Mouse (Mus musculus) midbrain, embryonic 16.5 days (tissue): ENCODE data around the gene Capn3. TPM values are rescaled to one million over a fixed set of nuclear protein-coding genes. Genes with fewer than 3 reads are reported as not detected.

Experiments
- ATAC-seq: fragments of 200-750 bp; cut with Nextera tagmentation; 2 replicates; pipeline ENCODE4 v1.8.0; 2017; ENCODE audit warnings: moderate TSS enrichment
- H3K27ac ChIP-seq: fragments of 300-500 bp; sonication (generic); 2 replicates; pipeline ENCODE4 v1.5.1; 2014; ENCODE audit warnings: mild to moderate bottlenecking, low read length, mixed read lengths
- H3K27me3 ChIP-seq: fragments of 300-500 bp; sonication (generic); 2 replicates; pipeline ENCODE4 v1.6.1; 2014; ENCODE audit warnings: low read depth, low read length, mixed read lengths; ENCODE audit not compliant: control insufficient read depth, insufficient read depth
- H3K36me3 ChIP-seq: fragments of 300-500 bp; sonication (generic); 2 replicates; pipeline ENCODE4 v1.6.1; 2014; ENCODE audit warnings: mild to moderate bottlenecking, low read length, moderate library complexity, mixed read lengths; ENCODE audit not compliant: control insufficient read depth, insufficient read depth
- H3K4me1 ChIP-seq: fragments of 300-500 bp; sonication (generic); 2 replicates; pipeline ENCODE4 v1.6.1; 2014; ENCODE audit warnings: mild to moderate bottlenecking, low read length, mixed read lengths; ENCODE audit not compliant: control insufficient read depth, insufficient read depth
- H3K4me2 ChIP-seq: fragments of 300-500 bp; sonication (generic); 2 replicates; pipeline ENCODE4 v1.6.1; 2014; ENCODE audit warnings: mild to moderate bottlenecking, low read length, mixed read lengths
- H3K4me3 ChIP-seq: fragments of 300-500 bp; sonication (generic); 2 replicates; pipeline ENCODE4 v1.5.1; 2014; ENCODE audit warnings: low read depth, mild to moderate bottlenecking, low read length, moderate library complexity, mixed read lengths
- H3K9ac ChIP-seq: fragments of 300-500 bp; sonication (generic); 2 replicates; pipeline ENCODE4 v1.6.1; 2014; ENCODE audit warnings: low read depth, low read length, mixed read lengths
- H3K9me3 ChIP-seq: fragments of 300-500 bp; sonication (generic); replicated peaks from 2 replicates; pipeline ENCODE4 v1.6.1; 2014; ENCODE audit warnings: mild to moderate bottlenecking, low read length, mixed read lengths; ENCODE audit not compliant: control insufficient read depth, poor library complexity, severe bottlenecking
- WGBS: fragments of 180-500 bp; shearing (Covaris S2); extraction: QIAGEN DNeasy Blood & Tissue Kit; methylation state at CpG from one replicate; pipeline ENCODE4 v1.1.7; 2014; 5-methylcytosine and 5-hydroxymethylcytosine counted together
- polyA plus RNA-seq: library from polyadenylated mRNA; unstranded; fragments of >200 nt; fragmentation: Nextera tagmentation; extraction: Ambion mirVana; gene quantifications from 2 replicates; pipeline ENCODE4 v1.2.1, GENCODE M21; 2015

The Capn3 gene
- polyA plus RNA-seq = 0.53 and 1.1 TPM in 2 replicates

GRCm38 (mm10) chr2:120455719-120456118 lies at the start of gene Capn3:
TSS of gene Capn3 (plus strand) at chr2:120456019.
- Histone ChIP-seq H3K36me3 (no peaks in the 10 kb centered on the region), H3K27me3 (no peaks in the 10 kb centered on the region), H3K9me3 (no peaks in the 10 kb centered on the region), H3K9ac (no peak within 1 kb of the TSS), H3K4me1 (no peaks in the 10 kb centered on the region), H3K4me2 (no peak within 1 kb of the TSS), H3K27ac (no peak within 1 kb of the TSS), H3K4me3 (no peak within 1 kb of the TSS)
- WGBS = 79% methylated on average over 4 of the region's 4 CpGs
- ATAC-seq = no peak

- no peak overlapping the region for H3K4me2 ChIP-seq
- H3K4me1 ChIP-seq = no peaks in the 10 kb centered on the region
- no peak overlapping the region for H3K27ac ChIP-seq
- no peaks in the 10 kb centered on the region for H3K36me3 ChIP-seq
- H3K9ac ChIP-seq = no peak overlapping the region
- no peak for ATAC-seq
- H3K4me3 ChIP-seq = no peak overlapping the region
- no peaks in the 10 kb centered on the region for H3K9me3 ChIP-seq
- WGBS = 96% methylated on average over 3 of the region's 3 CpGs
- H3K27me3 ChIP-seq = no peaks in the 10 kb centered on the region
These were observed 44.7 kb upstream of the Capn3 start for GRCm38 (mm10) chr2:120411096-120411628.

GRCm38 (mm10) chr2:120414113-120414512 lies 41.7 kb upstream of the Capn3 start:
- Histone ChIP-seq H3K9me3 (no peaks in the 10 kb centered on the region), H3K4me2 (no peak overlapping the region), H3K36me3 (no peaks in the 10 kb centered on the region), H3K27ac (no peak overlapping the region), H3K4me1 (no peaks in the 10 kb centered on the region), H3K9ac (no peak overlapping the region), H3K4me3 (no peak overlapping the region), H3K27me3 (no peaks in the 10 kb centered on the region)
- no peak for ATAC-seq

- no peak overlapping the region for H3K4me3 ChIP-seq
- no peak overlapping the region for H3K4me2 ChIP-seq
- no peak overlapping the region for H3K27ac ChIP-seq
- no peaks in the 10 kb centered on the region for H3K9me3 ChIP-seq
- H3K9ac ChIP-seq = no peak overlapping the region
- no peaks in the 10 kb centered on the region for H3K27me3 ChIP-seq
- no peaks in the 10 kb centered on the region for H3K4me1 ChIP-seq
- H3K36me3 ChIP-seq = no peaks in the 10 kb centered on the region
- WGBS = 59% methylated on average over 1 of the region's 1 CpGs
- no peak for ATAC-seq
These were observed 40.9 kb upstream of the Capn3 start for GRCm38 (mm10) chr2:120414738-120415414.

GRCm38 (mm10) chr2:120424386-120424785 lies 31.4 kb upstream of the Capn3 start:
- H3K36me3 ChIP-seq = no peaks in the 10 kb centered on the region
- no peaks in the 10 kb centered on the region for H3K9me3 ChIP-seq
- ATAC-seq = no peak
- no peaks in the 10 kb centered on the region for H3K4me1 ChIP-seq
- H3K27ac ChIP-seq = no peak overlapping the region
- H3K4me2 ChIP-seq = no peak overlapping the region
- no peak overlapping the region for H3K9ac ChIP-seq
- 91% methylated on average over 5 of the region's 5 CpGs for WGBS
- no peak overlapping the region for H3K4me3 ChIP-seq
- H3K27me3 ChIP-seq = no peaks in the 10 kb centered on the region

GRCm38 (mm10) chr2:120444486-120444885 lies 11.3 kb upstream of the Capn3 start:
- Histone ChIP-seq H3K4me3 (no peak overlapping the region), H3K36me3 (no peaks in the 10 kb centered on the region), H3K27me3 (no peaks in the 10 kb centered on the region), H3K4me2 (no peak overlapping the region), H3K9ac (no peak overlapping the region), H3K4me1 (no peaks in the 10 kb centered on the region), H3K9me3 (no peaks in the 10 kb centered on the region), H3K27ac (no peak overlapping the region)
- ATAC-seq = no peak
- WGBS = 96% methylated on average over 1 of the region's 1 CpGs

- no peaks in the 10 kb centered on the region for H3K36me3 ChIP-seq
- H3K9ac ChIP-seq = no peak overlapping the region
- no peaks in the 10 kb centered on the region for H3K9me3 ChIP-seq
- H3K4me3 ChIP-seq = no peak overlapping the region
- no peaks in the 10 kb centered on the region for H3K4me1 ChIP-seq
- ATAC-seq = no peak
- H3K27ac ChIP-seq = no peak overlapping the region
- 88% methylated on average over 10 of the region's 10 CpGs for WGBS
- no peaks in the 10 kb centered on the region for H3K27me3 ChIP-seq
- no peak overlapping the region for H3K4me2 ChIP-seq
These were observed 9.4 kb upstream of the Capn3 start for GRCm38 (mm10) chr2:120446373-120446772.

GRCm38 (mm10) chr2:120447306-120447705 lies 8.5 kb upstream of the Capn3 start:
- no peaks in the 10 kb centered on the region for H3K4me1 ChIP-seq
- no peaks in the 10 kb centered on the region for H3K36me3 ChIP-seq
- H3K4me2 ChIP-seq = no peak overlapping the region
- H3K27me3 ChIP-seq = no peaks in the 10 kb centered on the region
- WGBS = 96% methylated on average over 1 of the region's 1 CpGs
- no peaks in the 10 kb centered on the region for H3K9me3 ChIP-seq
- H3K4me3 ChIP-seq = no peak overlapping the region
- no peak for ATAC-seq
- H3K9ac ChIP-seq = no peak overlapping the region
- H3K27ac ChIP-seq = no peak overlapping the region

- no peak for ATAC-seq
- WGBS = 60% methylated on average over 6 of the region's 6 CpGs
- H3K9ac ChIP-seq = no peak overlapping the region
These were observed 5.1 kb upstream of the Capn3 start for GRCm38 (mm10) chr2:120450724-120451123.

More at GRCm38 (mm10) chr2:120450724-120451123, 5.1 kb upstream of the Capn3 start:
- Histone ChIP-seq H3K4me1 (no peaks in the 10 kb centered on the region), H3K27ac (no peak overlapping the region), H3K27me3 (no peaks in the 10 kb centered on the region), H3K4me2 (no peak overlapping the region), H3K9me3 (no peaks in the 10 kb centered on the region), H3K36me3 (no peaks in the 10 kb centered on the region), H3K4me3 (no peak overlapping the region)
